Mouse (Mus musculus): ENCODE results near the gene Kmt5c. TPM values are rescaled to one million over a fixed set of nuclear protein-coding genes. Genes with fewer than 3 reads are reported as not detected.

The Kmt5c gene
- 15.9 and 18.3 TPM in 2 replicates for polyA plus RNA-seq (2011; ENCODE audit: insufficient read length, low read depth, missing spikeins)

DNA sequence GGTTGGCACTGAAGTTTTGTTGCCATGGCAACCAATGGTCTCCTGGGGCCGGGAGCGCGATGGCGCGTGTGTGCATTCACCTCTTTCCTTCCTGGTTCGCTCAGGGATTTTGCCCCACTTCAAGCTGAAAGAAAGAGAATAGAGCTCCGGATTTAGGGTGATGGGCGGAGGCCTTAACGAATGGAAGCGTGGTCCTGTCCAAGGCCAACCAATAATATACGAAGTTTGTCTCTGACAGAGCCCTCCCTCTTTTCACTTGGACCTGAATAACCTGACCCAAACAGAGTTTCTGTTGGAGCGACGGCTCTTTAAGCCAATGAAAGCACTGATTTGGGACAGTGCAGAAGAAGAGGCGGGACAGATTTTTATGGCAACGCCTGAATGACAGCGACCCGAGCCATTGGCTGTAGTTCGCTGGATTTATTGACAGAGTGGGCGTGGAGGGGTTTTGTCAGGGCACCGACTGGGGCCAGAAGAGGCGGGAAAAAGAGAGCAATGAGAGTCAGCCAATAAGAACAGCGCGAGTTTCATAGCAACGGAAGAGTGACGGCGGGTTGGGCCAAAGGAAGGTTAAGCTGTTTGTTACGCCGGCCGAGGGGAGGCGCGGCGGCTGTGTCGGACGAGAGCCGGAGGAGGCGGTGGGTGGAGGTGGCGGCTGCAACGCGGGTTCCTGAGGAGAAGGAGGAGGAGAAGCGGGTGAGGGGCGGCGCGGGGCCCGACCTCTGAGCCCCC is at the start of gene Kmt5c:
Gene Kmt5c, plus strand, starts transcription at position 572 of the 732 bp plus-strand sequence.
- H3K4me3 ChIP-seq (ENCODE audit: insufficient read depth, low read length), result peak within 1 kb of the TSS; percentile 63
- peak within 1 kb of the TSS; percentile 67 for H3K27ac ChIP-seq (ENCODE audit: insufficient read depth, low read length)
- TF ChIP-seq CTCF (IDR thresholded peaks at IDR 0.05; ENCODE audit: borderline replicate concordance, insufficient read depth, low read length) (no peak), POLR2A (IDR thresholded peaks at IDR 0.05; ENCODE audit: low read depth, low read length) (peak; percentile 84)
- H3K4me1 ChIP-seq (ENCODE audit: control insufficient read depth, insufficient read depth, low read length), result no peaks in the 10 kb centered on the region

- H3K4me1 ChIP-seq (ENCODE audit: control insufficient read depth, insufficient read depth, low read length), result no peaks in the 10 kb centered on the region
- TF ChIP-seq CTCF (IDR thresholded peaks at IDR 0.05; ENCODE audit: borderline replicate concordance, insufficient read depth, low read length) (no peak), POLR2A (IDR thresholded peaks at IDR 0.05; ENCODE audit: low read depth, low read length) (no peak)
- H3K27ac ChIP-seq (ENCODE audit: insufficient read depth, low read length), result no peak within 1 kb of the TSS
- peak within 1 kb of the TSS; percentile 60 for H3K4me3 ChIP-seq (ENCODE audit: insufficient read depth, low read length)
Measured at GRCm38 (mm10) chr7:4690387-4690786, 49.5 kb upstream of the Kmt5c start, which contains the start of gene Brsk1. Gene Brsk1, plus strand, starts transcription at chr7:4690604.

GRCm38 (mm10) chr7:4690951-4691653 is 48.8 kb upstream of the Kmt5c start:
- no peaks in the 10 kb centered on the region for H3K4me1 ChIP-seq (ENCODE audit: control insufficient read depth, insufficient read depth, low read length)
- no peak for TF ChIP-seq CTCF (IDR thresholded peaks at IDR 0.05; ENCODE audit: borderline replicate concordance, insufficient read depth, low read length)
- H3K27ac ChIP-seq (ENCODE audit: insufficient read depth, low read length), result no peak overlapping the region
- H3K4me3 ChIP-seq (ENCODE audit: insufficient read depth, low read length), result peak overlapping the region; percentile 60

DNA sequence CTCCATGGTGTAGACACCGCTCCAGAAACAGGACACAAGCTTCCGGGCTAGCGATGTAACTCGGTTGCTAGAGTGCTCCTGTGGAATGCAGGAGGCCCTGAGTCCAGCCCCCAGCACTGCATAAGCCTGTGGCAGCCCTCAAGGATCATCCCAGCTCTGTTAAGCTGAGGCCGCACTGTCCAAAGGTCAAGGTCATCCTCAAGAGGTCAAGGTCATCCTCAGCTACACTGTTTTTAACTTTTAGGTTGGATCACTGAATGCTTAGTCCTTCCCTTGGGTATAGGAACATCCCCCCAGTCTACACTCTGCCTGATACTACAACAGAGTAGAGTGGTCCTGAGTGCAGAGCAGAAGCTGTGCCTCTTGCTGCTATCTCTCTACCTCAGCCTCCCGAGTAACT is 46.9 kb upstream of the Kmt5c start:
- H3K27ac ChIP-seq (ENCODE audit: insufficient read depth, low read length), result no peak overlapping the region
- no peak overlapping the region for H3K4me3 ChIP-seq (ENCODE audit: insufficient read depth, low read length)
- H3K4me1 ChIP-seq (ENCODE audit: control insufficient read depth, insufficient read depth, low read length), result no peaks in the 10 kb centered on the region
- TF ChIP-seq CTCF (IDR thresholded peaks at IDR 0.05; ENCODE audit: borderline replicate concordance, insufficient read depth, low read length), result no peak
- TF ChIP-seq POLR2A (IDR thresholded peaks at IDR 0.05; ENCODE audit: low read depth, low read length), result no peak

GRCm38 (mm10) chr7:4702334-4702733 is 37.6 kb upstream of the Kmt5c start:
- TF ChIP-seq CTCF (IDR thresholded peaks at IDR 0.05; ENCODE audit: borderline replicate concordance, insufficient read depth, low read length) (no peak), POLR2A (IDR thresholded peaks at IDR 0.05; ENCODE audit: low read depth, low read length) (no peak)
- Histone ChIP-seq H3K27ac (ENCODE audit: insufficient read depth, low read length) (no peak overlapping the region), H3K4me3 (ENCODE audit: insufficient read depth, low read length) (no peak overlapping the region), H3K4me1 (ENCODE audit: control insufficient read depth, insufficient read depth, low read length) (no peaks in the 10 kb centered on the region)

GRCm38 (mm10) chr7:4703195-4703594 is 36.7 kb upstream of the Kmt5c start:
- Histone ChIP-seq H3K27ac (ENCODE audit: insufficient read depth, low read length) (no peak overlapping the region), H3K4me3 (ENCODE audit: insufficient read depth, low read length) (no peak overlapping the region), H3K4me1 (ENCODE audit: control insufficient read depth, insufficient read depth, low read length) (no peaks in the 10 kb centered on the region)
- no peak for TF ChIP-seq POLR2A (IDR thresholded peaks at IDR 0.05; ENCODE audit: low read depth, low read length)
- no peak for TF ChIP-seq CTCF (IDR thresholded peaks at IDR 0.05; ENCODE audit: borderline replicate concordance, insufficient read depth, low read length)

GRCm38 (mm10) chr7:4705098-4705497 is 34.8 kb upstream of the Kmt5c start:
- Histone ChIP-seq H3K4me1 (ENCODE audit: control insufficient read depth, insufficient read depth, low read length) (no peaks in the 10 kb centered on the region), H3K4me3 (ENCODE audit: insufficient read depth, low read length) (no peak overlapping the region), H3K27ac (ENCODE audit: insufficient read depth, low read length) (no peak overlapping the region)
- TF ChIP-seq CTCF (IDR thresholded peaks at IDR 0.05; ENCODE audit: borderline replicate concordance, insufficient read depth, low read length), result no peak
- no peak for TF ChIP-seq POLR2A (IDR thresholded peaks at IDR 0.05; ENCODE audit: low read depth, low read length)

DNA sequence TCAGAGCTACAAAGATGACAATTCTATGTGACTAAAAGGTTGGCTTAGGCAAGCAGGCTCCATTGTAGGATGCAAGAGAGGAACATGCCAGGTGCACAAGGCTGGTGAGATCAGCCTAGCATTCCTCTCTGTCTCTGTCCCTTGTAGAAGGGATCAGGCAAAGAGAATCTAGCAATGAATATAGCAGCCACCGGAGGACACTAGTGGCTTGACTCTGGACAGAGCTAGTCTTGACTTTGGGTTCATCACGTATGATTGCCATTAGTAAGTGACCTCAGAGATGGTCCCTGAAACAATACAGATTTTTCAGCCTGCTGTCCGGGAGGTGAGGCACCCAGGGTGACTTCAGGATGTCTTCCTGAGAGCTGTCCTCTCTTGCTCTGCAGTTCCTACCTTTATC is 27.3 kb upstream of the Kmt5c start:
- Histone ChIP-seq H3K4me1 (ENCODE audit: control insufficient read depth, insufficient read depth, low read length) (no peaks in the 10 kb centered on the region), H3K4me3 (ENCODE audit: insufficient read depth, low read length) (no peak overlapping the region), H3K27ac (ENCODE audit: insufficient read depth, low read length) (no peak overlapping the region)
- no peak for TF ChIP-seq POLR2A (IDR thresholded peaks at IDR 0.05; ENCODE audit: low read depth, low read length)
- no peak for TF ChIP-seq CTCF (IDR thresholded peaks at IDR 0.05; ENCODE audit: borderline replicate concordance, insufficient read depth, low read length)

DNA sequence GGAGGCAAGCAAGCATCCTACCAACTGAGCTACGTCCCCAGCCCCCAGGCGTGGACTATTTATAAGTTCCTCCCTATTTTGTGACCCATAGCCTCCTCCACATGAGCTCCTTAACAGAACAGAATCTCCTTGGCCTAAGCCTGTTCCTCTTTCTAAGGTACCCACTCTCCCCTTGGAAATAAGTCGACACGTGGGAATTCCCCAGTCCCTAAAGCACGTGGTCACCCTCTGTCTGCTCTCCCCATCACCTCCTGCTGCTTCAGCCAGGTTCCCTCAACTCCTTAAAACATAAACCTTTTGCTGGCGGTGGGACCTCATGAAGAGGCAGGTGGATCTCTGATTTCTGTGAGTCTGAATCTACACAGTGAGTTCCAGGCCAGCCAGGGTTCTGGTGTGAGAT is 23.0 kb upstream of the Kmt5c start:
- Histone ChIP-seq H3K27ac (ENCODE audit: insufficient read depth, low read length) (no peak overlapping the region), H3K4me3 (ENCODE audit: insufficient read depth, low read length) (no peak overlapping the region), H3K4me1 (ENCODE audit: control insufficient read depth, insufficient read depth, low read length) (no peaks in the 10 kb centered on the region)
- TF ChIP-seq CTCF (IDR thresholded peaks at IDR 0.05; ENCODE audit: borderline replicate concordance, insufficient read depth, low read length) (no peak), POLR2A (IDR thresholded peaks at IDR 0.05; ENCODE audit: low read depth, low read length) (no peak)

DNA sequence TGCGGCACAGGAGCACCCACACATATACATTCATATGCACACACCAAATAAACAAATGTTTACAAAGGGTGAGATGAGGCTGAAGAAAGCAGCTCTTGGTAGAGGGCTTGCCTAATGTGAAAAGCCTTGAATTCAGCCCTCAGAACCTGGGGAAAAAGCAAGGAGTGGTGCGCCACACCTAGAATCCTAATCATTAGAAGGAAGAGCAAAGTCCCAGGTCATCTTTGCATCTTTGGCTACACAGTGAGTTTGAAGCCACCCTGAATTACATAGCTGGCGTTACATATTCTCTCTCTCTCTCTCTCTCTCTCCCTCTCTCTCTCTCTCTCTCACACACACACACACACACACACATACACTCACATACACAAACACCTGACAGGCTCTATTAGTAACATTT is 20.6 kb upstream of the Kmt5c start:
- H3K27ac ChIP-seq (ENCODE audit: insufficient read depth, low read length), result no peak overlapping the region
- TF ChIP-seq POLR2A (IDR thresholded peaks at IDR 0.05; ENCODE audit: low read depth, low read length), result no peak
- TF ChIP-seq CTCF (IDR thresholded peaks at IDR 0.05; ENCODE audit: borderline replicate concordance, insufficient read depth, low read length), result no peak
- no peak overlapping the region for H3K4me3 ChIP-seq (ENCODE audit: insufficient read depth, low read length)
- H3K4me1 ChIP-seq (ENCODE audit: control insufficient read depth, insufficient read depth, low read length), result no peaks in the 10 kb centered on the region

Measured in embryonic fibroblast, embryonic 13.5 days (primary cell).